Mouse (Mus musculus) kidney, postnatal 25 days (tissue): ENCODE measurements around the gene Pabpc1l.

Experiments used
- DNase-seq, 2 experiments: peaks; one replicate each; pipeline ENCODE4 v3.0.0; 2021; ENCODE audit warnings: mixed read lengths in 2 of 2

Pabpc1l gene

GRCm38 (mm10) chr2:164087416-164088017 lies 62.3 kb downstream of the Pabpc1l start:
- no peak for DNase-seq

GRCm38 (mm10) chr2:164089508-164089907 lies 64.3 kb downstream of the Pabpc1l start:
- no peak for DNase-seq

DNA sequence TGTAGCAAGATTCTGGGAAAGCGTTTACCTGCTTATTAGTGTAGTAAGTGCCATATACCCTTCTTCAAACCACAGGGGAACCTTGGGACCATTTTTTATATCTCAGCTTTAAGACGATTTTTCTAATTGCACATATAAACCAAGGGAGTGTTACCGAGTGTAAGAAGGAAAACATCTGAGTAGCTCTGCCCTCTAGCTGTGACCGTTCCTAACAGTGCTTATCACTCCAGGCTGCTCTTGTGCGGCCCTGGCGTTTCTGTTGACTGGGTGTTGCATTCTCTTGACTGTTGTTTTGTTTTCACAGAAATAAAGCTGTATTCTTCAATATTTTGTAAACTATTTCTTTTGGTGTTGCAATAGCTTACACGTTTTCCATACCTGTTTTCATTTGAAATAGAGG lies 68.9 kb downstream of the Pabpc1l start:
- no peak for DNase-seq

- DNase-seq: no peak
These were observed 73.5 kb downstream of the Pabpc1l start for GRCm38 (mm10) chr2:164098603-164099250.
